Mouse (Mus musculus) neural tube, embryonic 14.5 days (tissue): ENCODE results near the gene Cdsn. TPM values are rescaled to one million over a fixed set of nuclear protein-coding genes. Genes with fewer than 3 reads are reported as not detected.
A peak's percentile ranks its signal among the peaks of the same experiment; 100 is the strongest.

ENCODE experiments used
- ATAC-seq: fragments of 200-750 bp; cut with Nextera tagmentation; 2 replicates; pipeline ENCODE4 v1.8.0; 2017; ENCODE audit warnings: low read depth, mild to moderate bottlenecking, moderate TSS enrichment, moderate library complexity
- H3K27ac ChIP-seq: fragments of 300-500 bp; sonication (generic); 2 replicates; pipeline ENCODE4 v1.5.1; 2014; ENCODE audit warnings: low read depth, mild to moderate bottlenecking, control low read depth, low read length, moderate library complexity, mixed read lengths
- H3K27me3 ChIP-seq: fragments of 300-500 bp; sonication (generic); 2 replicates; pipeline ENCODE4 v1.6.1; 2014; ENCODE audit warnings: low read length; ENCODE audit not compliant: control insufficient read depth, insufficient read depth
- H3K36me3 ChIP-seq: fragments of 300-500 bp; sonication (generic); 2 replicates; pipeline ENCODE4 v1.6.1; 2014; ENCODE audit warnings: low read length, mixed read lengths; ENCODE audit not compliant: control insufficient read depth, insufficient read depth
- H3K4me1 ChIP-seq: fragments of 300-500 bp; sonication (generic); 2 replicates; pipeline ENCODE4 v1.6.1; 2014; ENCODE audit warnings: low read length; ENCODE audit not compliant: control insufficient read depth, insufficient read depth
- H3K4me2 ChIP-seq: fragments of 300-500 bp; sonication (generic); 2 replicates; pipeline ENCODE4 v1.6.1; 2014; ENCODE audit warnings: mild to moderate bottlenecking, low read depth, low read length, control low read depth
- H3K4me3 ChIP-seq: fragments of 300-500 bp; sonication (generic); 2 replicates; pipeline ENCODE4 v1.5.1; 2014; ENCODE audit warnings: low read depth, low read length, control low read depth, mixed read lengths
- H3K9ac ChIP-seq: fragments of 300-500 bp; sonication (generic); replicated peaks from 2 replicates; pipeline ENCODE4 v1.6.1; 2014; ENCODE audit warnings: low read depth, mild to moderate bottlenecking, control low read depth, low read length, mixed read lengths
- H3K9me3 ChIP-seq: fragments of 300-500 bp; sonication (generic); 2 replicates; pipeline ENCODE4 v1.6.1; 2016; ENCODE audit warnings: low read length; ENCODE audit not compliant: control insufficient read depth
- WGBS: fragments of 180-500 bp; shearing (Covaris S2); extraction: QIAGEN DNeasy Blood & Tissue Kit; methylation state at CpG from one replicate; pipeline ENCODE4 v1.1.7; 2014; 5-methylcytosine and 5-hydroxymethylcytosine counted together
- polyA plus RNA-seq: library from polyadenylated mRNA; unstranded; fragments of >200 nt; fragmentation: Nextera tagmentation; extraction: Ambion mirVana; gene quantifications from 2 replicates; pipeline ENCODE4 v1.2.1, GENCODE M21; 2014

Cdsn gene
- polyA plus RNA-seq, 1 experiment from 2014 or later: 0.21 TPM

DNA sequence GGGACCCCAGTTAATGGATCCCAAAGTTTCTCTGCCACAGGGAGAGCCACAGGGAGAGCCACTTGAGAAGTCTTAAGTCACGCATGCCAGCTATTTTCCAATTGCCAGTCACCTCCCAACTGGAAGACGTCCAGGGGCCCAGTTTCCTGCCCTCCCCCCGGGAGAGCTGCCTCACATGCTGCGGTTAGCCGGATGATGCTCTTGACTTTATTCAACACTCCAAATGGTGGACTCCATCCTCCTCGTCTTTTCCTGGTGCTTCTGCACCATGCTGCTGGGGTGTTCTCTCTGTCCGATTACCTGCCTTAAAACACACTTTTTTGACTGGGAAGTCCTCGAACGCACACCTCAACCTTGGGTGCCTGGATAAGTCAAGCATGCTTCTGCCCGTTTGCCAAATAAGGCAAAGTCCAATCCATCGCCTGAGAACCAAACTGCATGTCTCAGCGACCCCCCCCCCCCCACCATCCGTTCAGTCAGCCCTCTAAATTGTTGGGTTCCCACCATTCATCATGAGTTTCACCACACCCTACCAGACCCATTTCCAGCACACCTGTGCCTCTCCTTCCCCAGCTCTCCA lies 4.3 kb downstream of the Cdsn start:
- ATAC-seq: no peak
- WGBS: 89% methylated on average over 13 of the region's 13 CpGs
- Histone ChIP-seq H3K4me2 (no peak overlapping the region), H3K4me3 (no peak overlapping the region), H3K9me3 (no peaks in the 10 kb centered on the region), H3K27me3 (no peaks in the 10 kb centered on the region), H3K9ac (no peak overlapping the region), H3K36me3 (no peaks in the 10 kb centered on the region), H3K27ac (no peak overlapping the region), H3K4me1 (no peaks in the 10 kb centered on the region)

DNA sequence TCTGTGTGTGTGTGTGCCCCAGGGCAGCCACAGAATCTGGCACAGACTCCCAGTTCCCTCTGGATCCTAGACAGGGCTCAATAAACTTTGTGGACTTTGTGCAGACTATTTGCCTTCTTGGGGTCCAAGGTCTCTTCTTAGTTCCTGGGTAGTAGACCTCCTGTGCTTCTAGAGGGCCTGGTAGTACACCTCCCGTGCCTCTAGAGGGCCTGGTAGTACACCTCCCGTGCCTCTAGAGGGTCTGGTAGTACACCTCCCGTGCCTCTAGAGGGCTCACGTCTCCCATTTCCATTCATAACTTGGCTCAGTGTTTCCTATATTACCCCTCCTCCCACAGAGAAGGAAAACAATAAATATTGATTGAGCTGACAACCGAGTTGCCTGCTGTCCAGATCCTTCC lies 4.9 kb downstream of the Cdsn start:
- Histone ChIP-seq H3K27me3 (no peaks in the 10 kb centered on the region), H3K9ac (no peak overlapping the region), H3K4me1 (no peaks in the 10 kb centered on the region), H3K4me3 (no peak overlapping the region), H3K9me3 (no peaks in the 10 kb centered on the region), H3K27ac (no peak overlapping the region), H3K36me3 (no peaks in the 10 kb centered on the region), H3K4me2 (no peak overlapping the region)
- WGBS: 33% methylated on average over 5 of the region's 5 CpGs
- ATAC-seq: no peak

DNA sequence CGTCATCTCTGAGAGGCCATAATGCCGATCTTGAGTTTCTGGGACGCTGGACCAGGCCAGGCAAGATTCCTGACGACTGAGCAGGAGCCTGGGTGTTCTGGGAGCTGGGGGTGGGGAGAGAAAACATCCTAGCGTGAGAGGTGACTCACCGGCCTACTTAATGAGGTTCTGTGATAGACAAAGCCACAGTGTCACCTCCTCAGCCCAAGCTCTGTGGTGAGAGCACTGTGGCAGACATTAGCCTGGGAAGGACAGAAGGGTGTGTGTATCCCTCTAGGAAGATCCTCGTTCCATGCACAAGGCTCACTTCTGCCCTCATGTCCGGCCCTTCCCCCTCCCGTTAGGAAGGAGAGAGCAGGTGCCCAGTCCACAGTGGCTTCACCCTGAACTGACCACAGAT lies 5.4 kb downstream of the Cdsn start:
- H3K27me3 ChIP-seq: no peaks in the 10 kb centered on the region
- H3K4me2 ChIP-seq: no peak overlapping the region
- H3K27ac ChIP-seq: no peak overlapping the region
- H3K4me1 ChIP-seq: no peaks in the 10 kb centered on the region
- no peak for ATAC-seq
- H3K9ac ChIP-seq: no peak overlapping the region
- H3K36me3 ChIP-seq: no peaks in the 10 kb centered on the region
- H3K4me3 ChIP-seq: no peak overlapping the region
- H3K9me3 ChIP-seq: no peaks in the 10 kb centered on the region
- WGBS: 79% methylated on average over 9 of the region's 9 CpGs

DNA sequence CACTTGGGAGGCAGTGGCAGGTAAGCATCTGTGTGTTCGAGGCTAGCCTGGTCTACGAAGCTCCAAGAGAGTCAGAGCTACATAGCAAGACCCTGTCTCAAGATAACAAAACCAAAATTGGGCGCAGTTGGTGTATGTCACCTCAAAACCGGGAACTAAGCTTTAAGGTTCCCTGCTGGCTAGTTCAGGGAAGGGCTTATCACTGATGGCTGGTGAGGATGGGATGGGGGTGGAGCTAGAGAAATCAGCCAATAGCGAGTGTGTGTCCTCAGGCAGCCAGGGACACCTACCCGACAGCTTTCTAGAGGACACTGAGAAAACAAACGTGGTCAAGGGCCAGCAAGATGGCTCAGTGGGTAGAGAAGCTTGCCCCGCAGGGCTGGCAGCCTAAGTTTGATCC lies 6.3 kb downstream of the Cdsn start:
- Histone ChIP-seq H3K4me1 (no peaks in the 10 kb centered on the region), H3K36me3 (no peaks in the 10 kb centered on the region), H3K27ac (no peak overlapping the region), H3K9me3 (no peaks in the 10 kb centered on the region), H3K27me3 (no peaks in the 10 kb centered on the region), H3K4me3 (no peak overlapping the region), H3K4me2 (no peak overlapping the region), H3K9ac (no peak overlapping the region)
- 65% methylated on average over 8 of the region's 8 CpGs for WGBS
- ATAC-seq: no peak

DNA sequence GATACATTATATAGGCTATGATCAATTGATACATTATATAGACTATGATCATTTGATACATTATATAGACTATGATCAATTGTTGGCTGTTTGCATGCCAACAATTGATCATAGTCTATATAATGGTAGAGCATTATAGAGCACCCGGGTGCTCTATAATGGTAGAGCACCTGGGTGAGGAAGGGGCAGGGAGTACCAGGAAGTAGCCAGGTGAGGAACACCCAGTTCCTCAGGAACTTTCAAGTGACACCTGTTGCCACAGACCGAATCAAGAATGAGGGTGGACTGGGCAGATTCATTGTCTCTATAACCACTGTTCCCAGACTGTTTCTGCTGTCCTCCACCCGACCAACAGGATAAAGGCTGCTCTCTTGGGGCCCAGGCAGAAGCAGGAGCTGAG lies 15.2 kb downstream of the Cdsn start, which contains the start of gene 2300002M23Rik:
Gene 2300002M23Rik, plus strand, starts transcription at position 301 of the 400 bp plus-strand sequence.
- Histone ChIP-seq H3K4me3 (no peak within 1 kb of the TSS), H3K27me3 (no peaks in the 10 kb centered on the region), H3K4me1 (peaks cover 5% of the 10 kb centered on the region; the same call in 1 of the 2 replicates), H3K27ac (no peak within 1 kb of the TSS), H3K4me2 (no peak within 1 kb of the TSS), H3K36me3 (no peaks in the 10 kb centered on the region), H3K9ac (no peak within 1 kb of the TSS), H3K9me3 (no peaks in the 10 kb centered on the region)
- ATAC-seq: no peak
- WGBS: 66% methylated on average over 3 of the region's 3 CpGs

DNA sequence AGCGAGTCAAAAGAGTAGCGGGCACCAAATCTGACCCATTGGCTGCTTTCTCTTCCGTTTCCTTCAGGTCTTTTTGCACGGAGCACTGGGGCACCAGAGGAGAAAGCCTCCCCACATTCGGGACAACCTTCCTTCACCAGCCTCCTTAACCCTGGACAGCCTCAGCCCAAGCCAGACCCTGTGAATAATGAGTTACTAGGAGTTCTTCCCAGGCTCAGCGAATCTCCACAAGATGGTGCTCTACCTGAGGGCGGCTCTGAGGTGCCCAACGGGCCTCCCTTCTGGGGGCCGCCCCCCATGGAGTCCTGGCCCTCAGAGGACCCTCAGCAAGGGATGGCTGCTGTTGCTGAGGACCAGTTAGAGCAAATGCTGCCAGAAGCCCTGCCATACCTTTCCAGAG lies 15.8 kb downstream of the Cdsn start:
- H3K9ac ChIP-seq: no peak overlapping the region
- WGBS: 28% methylated on average over 9 of the region's 9 CpGs
- no peak overlapping the region for H3K4me3 ChIP-seq
- no peak for ATAC-seq
- no peak overlapping the region for H3K27ac ChIP-seq
- no peaks in the 10 kb centered on the region for H3K27me3 ChIP-seq
- no peaks in the 10 kb centered on the region for H3K9me3 ChIP-seq
- H3K4me1 ChIP-seq: peaks cover 5% of the 10 kb centered on the region; the same call in 1 of the 2 replicates
- no peak overlapping the region for H3K4me2 ChIP-seq
- H3K36me3 ChIP-seq: no peaks in the 10 kb centered on the region

DNA sequence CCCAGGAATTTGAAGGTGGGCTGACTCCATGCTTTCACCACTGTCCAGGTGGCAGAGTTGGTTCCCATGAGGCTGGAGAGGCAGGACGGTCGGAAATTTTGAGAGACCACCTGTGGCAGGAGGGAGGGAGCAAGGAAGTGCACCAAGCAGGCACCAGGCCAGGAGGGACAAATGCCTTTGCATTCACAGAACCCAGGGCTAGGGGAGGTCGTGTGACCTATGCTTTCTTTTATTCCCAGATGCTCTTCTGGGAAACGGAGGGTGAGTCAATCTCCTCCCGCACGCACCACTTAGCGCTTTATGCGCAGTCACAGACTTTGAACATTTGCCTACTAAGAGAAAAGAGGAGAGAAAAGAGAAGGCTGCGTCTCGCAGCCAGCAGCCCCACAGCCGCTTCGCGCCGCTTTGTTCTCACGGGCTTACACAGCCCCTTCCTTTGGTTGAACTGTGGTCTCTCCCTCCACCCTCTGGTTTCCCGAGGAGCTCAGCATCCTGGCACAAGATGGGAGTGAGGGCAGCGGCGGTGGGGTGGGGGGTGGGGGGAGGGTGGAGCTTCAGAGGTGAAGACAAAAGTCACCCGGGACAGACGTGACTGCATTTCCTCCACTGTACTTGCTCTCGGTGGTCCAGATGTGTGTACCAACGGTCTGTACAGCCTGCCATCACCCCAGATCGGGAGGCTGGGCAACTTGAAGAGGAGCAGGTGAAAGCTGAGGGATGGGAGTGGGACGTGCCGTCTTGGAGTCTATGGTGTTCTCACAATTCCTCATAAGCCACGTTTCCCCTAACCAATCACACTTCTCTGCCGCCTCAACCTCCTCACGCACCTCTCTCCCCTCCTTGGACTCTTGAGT lies 17.4 kb downstream of the Cdsn start:
- Histone ChIP-seq H3K4me2 (peak overlapping the region; percentile 49; the same call in 1 of the 2 replicates), H3K4me1 (peaks cover 5% of the 10 kb centered on the region; the same call in 1 of the 2 replicates), H3K27me3 (no peaks in the 10 kb centered on the region), H3K4me3 (peak overlapping the region; percentile 20; the same call in 1 of the 2 replicates), H3K36me3 (no peaks in the 10 kb centered on the region), H3K9ac (peak overlapping the region; percentile 11; the same call in 1 of the 2 replicates), H3K9me3 (no peaks in the 10 kb centered on the region), H3K27ac (no peak overlapping the region)
- 1% methylated on average over 28 of the region's 28 CpGs for WGBS
- peak; percentile 78; the same call in 1 of the 2 replicates for ATAC-seq

DNA sequence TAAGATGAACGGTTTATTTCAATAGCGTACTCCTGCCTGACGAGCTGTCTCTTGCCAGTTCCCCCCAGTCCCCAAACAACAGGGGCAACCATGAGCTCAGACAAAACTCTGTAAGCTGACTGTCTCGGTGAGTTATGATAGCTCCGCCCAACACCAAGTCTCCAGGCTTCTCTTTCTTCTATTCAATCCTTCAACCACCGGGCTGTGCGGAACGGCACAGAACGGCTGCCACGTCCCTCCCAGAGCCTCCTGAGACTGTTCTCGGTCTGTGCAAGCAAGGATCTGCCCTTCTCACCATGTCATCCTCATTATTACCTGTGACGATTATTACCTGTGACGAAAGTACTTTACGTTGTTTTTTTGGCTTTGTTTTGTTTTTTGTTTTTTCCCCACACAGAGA lies 18.9 kb downstream of the Cdsn start:
- Histone ChIP-seq H3K27me3 (no peaks in the 10 kb centered on the region), H3K4me1 (peaks cover 5% of the 10 kb centered on the region; the same call in 1 of the 2 replicates), H3K4me3 (no peak overlapping the region), H3K9me3 (no peaks in the 10 kb centered on the region), H3K36me3 (no peaks in the 10 kb centered on the region), H3K27ac (no peak overlapping the region), H3K4me2 (no peak overlapping the region), H3K9ac (no peak overlapping the region)
- 27% methylated on average over 14 of the region's 14 CpGs for WGBS
- peak; percentile 51; the same call in 1 of the 2 replicates for ATAC-seq

DNA sequence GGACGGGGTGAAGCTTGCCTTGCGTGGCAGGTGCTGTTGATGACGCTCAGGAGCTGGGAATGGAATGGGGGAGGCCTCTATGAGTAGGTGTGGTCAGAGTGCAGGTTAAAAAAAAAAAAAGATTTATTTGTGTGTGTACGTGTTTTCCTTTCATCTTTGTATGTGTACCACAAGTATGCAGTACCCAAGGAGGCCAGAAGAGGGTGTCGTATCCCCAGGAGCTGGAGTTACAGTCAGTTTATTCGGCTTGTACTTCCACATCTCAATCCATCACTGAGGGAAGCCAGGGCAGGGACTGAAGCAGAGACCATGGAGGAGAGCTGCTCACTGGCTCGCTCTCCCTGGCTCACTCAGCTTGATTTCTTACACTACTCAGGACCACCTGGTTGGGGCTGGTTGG lies 19.5 kb downstream of the Cdsn start:
- Histone ChIP-seq H3K4me2 (no peak overlapping the region), H3K9ac (no peak overlapping the region), H3K4me1 (peaks cover 5% of the 10 kb centered on the region; the same call in 1 of the 2 replicates), H3K9me3 (no peaks in the 10 kb centered on the region), H3K27ac (no peak overlapping the region), H3K36me3 (no peaks in the 10 kb centered on the region), H3K27me3 (no peaks in the 10 kb centered on the region), H3K4me3 (no peak overlapping the region)
- WGBS: 93% methylated on average over 7 of the region's 7 CpGs
- no peak for ATAC-seq
